Mouse (Mus musculus) hindbrain, embryonic 10.5 days (tissue): Measurements from ENCODE around the gene Immp2l. TPM values are rescaled to one million over a fixed set of nuclear protein-coding genes. Genes with fewer than 3 reads are reported as not detected.
"Not testable (repeated sequence)": the region's sequence is repeated elsewhere in the genome, so short reads cannot be mapped to it uniquely, and the experiment has no call there.

ENCODE experiments used
- DNase-seq: peaks from one replicate; pipeline ENCODE4 v3.0.0-alpha.2; 2017; ENCODE audit warnings: low spot score
- H3K27ac ChIP-seq: fragments of 300-500 bp; sonication (generic); 2 replicates; pipeline ENCODE4 v1.5.1; 2016; ENCODE audit warnings: mild to moderate bottlenecking, moderate library complexity
- H3K27me3 ChIP-seq: fragments of 300-500 bp; sonication (generic); 2 replicates; pipeline ENCODE4 v1.6.1; 2016; ENCODE audit warnings: mild to moderate bottlenecking; ENCODE audit not compliant: poor library complexity, insufficient read depth, severe bottlenecking
- H3K36me3 ChIP-seq: fragments of 300-500 bp; sonication (generic); 2 replicates; pipeline ENCODE4 v1.6.1; 2016; ENCODE audit warnings: mild to moderate bottlenecking, moderate library complexity
- H3K4me1 ChIP-seq: fragments of 300-500 bp; sonication (generic); replicated peaks from 2 replicates; pipeline ENCODE4 v1.6.1; 2016; ENCODE audit warnings: mild to moderate bottlenecking
- H3K4me3 ChIP-seq: fragments of 300-500 bp; sonication (generic); 2 replicates; pipeline ENCODE4 v1.5.1; 2016; ENCODE audit warnings: mild to moderate bottlenecking, moderate library complexity
- H3K9me3 ChIP-seq: fragments of 300-500 bp; sonication (generic); 2 replicates; pipeline ENCODE4 v1.6.1; 2016; ENCODE audit warnings: mild to moderate bottlenecking, moderate library complexity
- WGBS: fragments of 180-500 bp; shearing (Covaris S2); methylation state at CpG from one replicate; pipeline ENCODE4 v1.1.7; 2016; 5-methylcytosine and 5-hydroxymethylcytosine counted together
- polyA plus RNA-seq: library from polyadenylated mRNA; unstranded; fragments of >200 nt; fragmentation: Nextera tagmentation; extraction: Ambion mirVana; gene quantifications from 2 replicates; pipeline ENCODE4 v1.2.1, GENCODE M21; 2016

Gene Immp2l
- polyA plus RNA-seq = 6.9 and 9.2 TPM in 2 replicates

GRCm38 (mm10) chr12:41023511-41024421, at the start of gene Immp2l:
Gene Immp2l (plus strand): TSS chr12:41024090.
- Histone ChIP-seq H3K9me3 (no peaks in the 10 kb centered on the region; the same call in 1 of the 2 replicates), H3K4me3 (peak within 1 kb of the TSS; percentile 76), H3K27ac (peak within 1 kb of the TSS; percentile 92), H3K36me3 (no peaks in the 10 kb centered on the region), H3K4me1 (0 out of 2 replicates have a peak, but pooled peaks cover 12% of the 10 kb centered on the region), H3K27me3 (no peaks in the 10 kb centered on the region)
- DNase-seq = peak; percentile 94
- WGBS = 4% methylated on average over 68 of the region's 68 CpGs

GRCm38 (mm10) chr12:40978719-40979500, 45.0 kb upstream of the Immp2l start:
- Histone ChIP-seq H3K4me3 (no peak overlapping the region), H3K27ac (no peak overlapping the region), H3K9me3 (no peaks in the 10 kb centered on the region), H3K36me3 (no peaks in the 10 kb centered on the region), H3K27me3 (no peaks in the 10 kb centered on the region), H3K4me1 (no peaks in the 10 kb centered on the region)
- 93% methylated on average over 2 of the region's 2 CpGs for WGBS
- DNase-seq = no peak

DNA sequence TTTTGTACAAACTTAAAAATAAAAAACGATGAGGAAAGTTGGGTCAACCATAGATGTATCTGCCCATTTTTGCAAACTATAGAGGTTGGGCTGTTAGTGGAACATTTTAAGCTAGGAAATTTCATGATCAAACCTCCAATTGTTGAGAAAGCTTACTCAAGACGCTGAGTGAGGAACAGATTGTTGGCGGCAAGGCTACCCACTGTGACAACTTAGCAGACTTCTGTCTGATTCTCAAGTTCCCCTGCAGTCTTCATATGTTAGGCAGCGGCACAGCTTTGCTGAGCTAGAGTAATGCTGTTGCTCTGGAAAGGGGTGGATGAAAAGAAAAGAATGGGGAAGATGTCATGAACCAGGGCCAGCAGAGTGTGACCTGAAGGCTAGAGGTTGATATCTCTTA, 44.2 kb upstream of the Immp2l start:
- Histone ChIP-seq H3K27ac (no peak overlapping the region), H3K4me3 (no peak overlapping the region), H3K4me1 (peaks cover 5% of the 10 kb centered on the region), H3K36me3 (no peaks in the 10 kb centered on the region), H3K9me3 (no peaks in the 10 kb centered on the region), H3K27me3 (no peaks in the 10 kb centered on the region)
- no peak for DNase-seq
- WGBS = 65% methylated on average over 4 of the region's 4 CpGs

GRCm38 (mm10) chr12:40980160-40980559, 43.7 kb upstream of the Immp2l start:
- Histone ChIP-seq H3K4me1 (peaks cover 9% of the 10 kb centered on the region), H3K9me3 (no peaks in the 10 kb centered on the region), H3K36me3 (no peaks in the 10 kb centered on the region), H3K27ac (no peak overlapping the region), H3K4me3 (no peak overlapping the region), H3K27me3 (no peaks in the 10 kb centered on the region)
- 92% methylated on average over 3 of the region's 3 CpGs for WGBS
- no peak for DNase-seq

- no peak for DNase-seq
- no peaks in the 10 kb centered on the region for H3K9me3 ChIP-seq
- H3K27me3 ChIP-seq = no peaks in the 10 kb centered on the region
- H3K36me3 ChIP-seq = no peaks in the 10 kb centered on the region
- H3K4me3 ChIP-seq = no peak overlapping the region
- no peak overlapping the region for H3K27ac ChIP-seq
- peaks cover 9% of the 10 kb centered on the region for H3K4me1 ChIP-seq
- WGBS = 78% methylated on average over 1 of the region's 1 CpGs
Observed at GRCm38 (mm10) chr12:40983021-40983420, 40.9 kb upstream of the Immp2l start.

DNA sequence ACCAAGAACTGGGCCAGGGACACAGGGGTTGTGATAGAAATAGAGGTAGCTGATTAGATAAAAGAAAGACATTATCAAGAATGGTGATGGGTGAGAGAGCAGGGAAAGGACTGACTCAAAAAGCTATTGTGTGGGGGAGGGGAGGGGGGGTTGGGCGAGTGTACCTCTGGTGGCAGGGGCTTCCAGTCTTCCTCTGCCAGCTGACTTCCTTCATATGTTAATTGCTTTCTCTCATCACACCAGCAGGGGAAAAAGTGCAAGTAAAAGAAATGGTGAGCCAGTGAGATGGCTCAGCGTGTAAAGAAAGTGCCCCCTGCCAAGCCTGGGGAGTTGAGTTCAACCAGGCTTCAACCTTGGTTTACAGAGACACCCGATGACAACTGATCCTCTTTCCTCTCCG, 39.2 kb upstream of the Immp2l start:
- Histone ChIP-seq H3K4me1 (peaks cover 9% of the 10 kb centered on the region), H3K27me3 (no peaks in the 10 kb centered on the region), H3K36me3 (no peaks in the 10 kb centered on the region), H3K4me3 (no peak overlapping the region), H3K27ac (no peak overlapping the region), H3K9me3 (no peaks in the 10 kb centered on the region)
- 10% methylated on average over 4 of the region's 4 CpGs for WGBS
- DNase-seq = peak; percentile 3

- H3K36me3 ChIP-seq = no peaks in the 10 kb centered on the region
- H3K27ac ChIP-seq = no peak overlapping the region
- H3K4me3 ChIP-seq = no peak overlapping the region
- 69% methylated on average over 4 of the region's 4 CpGs for WGBS
- H3K27me3 ChIP-seq = no peaks in the 10 kb centered on the region
- no peak for DNase-seq
- H3K4me1 ChIP-seq = peaks cover 9% of the 10 kb centered on the region
- H3K9me3 ChIP-seq = no peaks in the 10 kb centered on the region
Observed at GRCm38 (mm10) chr12:40985791-40986190, 38.1 kb upstream of the Immp2l start.

- no peaks in the 10 kb centered on the region for H3K9me3 ChIP-seq
- 83% methylated on average over 9 of the region's 9 CpGs for WGBS
Observed at GRCm38 (mm10) chr12:40988311-40989065, 35.4 kb upstream of the Immp2l start.

GRCm38 (mm10) chr12:40991647-40992046, 32.2 kb upstream of the Immp2l start:
- H3K27ac ChIP-seq = no peak overlapping the region
- DNase-seq = no peak

More at GRCm38 (mm10) chr12:40988311-40989065, 35.4 kb upstream of the Immp2l start:
- DNase-seq = no peak
- no peaks in the 10 kb centered on the region for H3K36me3 ChIP-seq
- H3K27ac ChIP-seq = no peak overlapping the region
- H3K27me3 ChIP-seq = no peaks in the 10 kb centered on the region
- peaks cover 9% of the 10 kb centered on the region for H3K4me1 ChIP-seq
- no peak overlapping the region for H3K4me3 ChIP-seq

DNA sequence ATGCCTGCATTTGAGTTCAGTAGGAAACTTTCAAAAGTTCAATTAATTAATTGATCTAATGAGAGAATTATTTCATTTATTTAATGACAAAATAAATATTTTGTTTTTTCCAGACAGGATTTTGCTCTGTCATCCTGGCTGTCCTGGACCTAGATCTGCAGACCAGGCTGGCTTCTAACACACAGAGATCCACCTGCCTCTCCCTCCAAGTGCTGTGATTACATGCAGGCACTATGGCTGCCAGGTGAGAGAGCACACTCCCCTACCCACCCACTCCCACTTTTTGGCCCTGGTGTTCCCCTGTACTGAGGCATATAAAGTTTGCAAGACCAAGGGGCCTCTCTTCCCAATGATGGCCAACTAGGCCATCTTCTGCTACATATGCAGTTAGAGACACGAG, 31.7 kb upstream of the Immp2l start:
- WGBS = 94% methylated on average over 1 of the region's 1 CpGs
- H3K9me3 ChIP-seq, DNase-seq, H3K4me1 ChIP-seq, H3K36me3 ChIP-seq, H3K4me3 ChIP-seq, H3K27me3 ChIP-seq, H3K27ac ChIP-seq: not testable (repeated sequence)

More at GRCm38 (mm10) chr12:40991647-40992046, 32.2 kb upstream of the Immp2l start:
- H3K4me3 ChIP-seq = no peak overlapping the region
- no peaks in the 10 kb centered on the region for H3K36me3 ChIP-seq
- WGBS = 78% methylated on average over 4 of the region's 4 CpGs
- no peaks in the 10 kb centered on the region for H3K27me3 ChIP-seq
- no peaks in the 10 kb centered on the region for H3K4me1 ChIP-seq
- H3K9me3 ChIP-seq = no peaks in the 10 kb centered on the region

- Histone ChIP-seq H3K36me3 (no peaks in the 10 kb centered on the region), H3K27me3 (no peaks in the 10 kb centered on the region), H3K4me3 (no peak overlapping the region), H3K27ac (no peak overlapping the region), H3K4me1 (no peaks in the 10 kb centered on the region), H3K9me3 (no peaks in the 10 kb centered on the region)
- DNase-seq = no peak
- WGBS = 87% methylated on average over 2 of the region's 2 CpGs
Observed at GRCm38 (mm10) chr12:40994846-40995245, 29.0 kb upstream of the Immp2l start.

DNA sequence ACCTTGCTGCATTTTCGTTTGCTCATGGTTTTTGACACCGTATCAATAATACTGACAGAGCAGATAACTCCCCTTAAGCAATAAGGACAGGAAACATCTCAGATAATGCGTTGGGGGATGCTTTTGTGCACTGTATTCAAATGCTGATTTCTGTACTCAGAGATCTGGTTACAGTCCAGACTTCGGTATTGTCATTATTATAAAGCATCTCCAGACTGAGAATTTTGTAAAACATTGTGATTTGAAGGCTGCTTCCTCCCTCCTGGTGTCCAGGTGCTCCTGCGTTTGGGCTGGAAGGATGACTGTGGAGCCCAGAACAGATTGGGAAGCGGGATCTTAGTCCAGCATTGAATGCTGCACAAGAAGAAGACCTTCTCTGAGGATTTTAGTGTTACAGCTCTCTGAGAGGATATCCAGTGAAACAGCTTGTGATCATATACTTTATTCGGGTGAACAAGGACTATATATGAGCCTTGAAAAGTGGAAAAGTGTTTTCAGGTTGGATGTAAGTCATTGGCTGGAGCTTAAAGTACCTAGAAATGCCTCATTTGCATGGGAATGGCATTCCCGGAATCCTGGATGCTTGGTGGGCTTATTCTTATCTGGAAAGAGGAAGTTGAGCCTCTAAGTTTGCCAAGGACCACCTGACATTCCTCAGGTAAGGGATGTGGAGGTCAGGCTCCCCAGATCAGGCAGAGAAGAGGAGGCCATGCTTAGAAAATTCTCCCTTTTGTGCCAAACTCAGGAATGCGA, 28.1 kb upstream of the Immp2l start:
- Histone ChIP-seq H3K27ac (no peak overlapping the region), H3K4me3 (no peak overlapping the region), H3K9me3 (no peaks in the 10 kb centered on the region), H3K27me3 (no peaks in the 10 kb centered on the region), H3K36me3 (no peaks in the 10 kb centered on the region), H3K4me1 (no peaks in the 10 kb centered on the region)
- DNase-seq = no peak
- 76% methylated on average over 9 of the region's 9 CpGs for WGBS
